Mouse (Mus musculus): ENCODE measurements at regions not wholly inside any gene's neighbourhood (a gene's known extent, or its start where the extent isn't known, plus 50 kb on each side); places are given as distances from the start of the nearest gene placed in this dataset.

- ATAC-seq (ENCODE audit: insufficient number of reproducible peaks, low FRiP score, low TSS enrichment, low read depth) (no peak), DNase-seq (ENCODE audit: low spot score) (no peak)
These were observed 63.3 kb upstream of the Adtrp start for GRCm38 (mm10) chr13:41910736-41911135.

GRCm38 (mm10) chr13:41910236-41910635 lies 62.8 kb upstream of the Adtrp start:
- no peaks in the 10 kb centered on the region for H3K27me3 ChIP-seq (ENCODE audit: control insufficient read depth, insufficient read depth, low read length)
- no peak overlapping the region for H3K9ac ChIP-seq (ENCODE audit: low read length)
- H3K27ac ChIP-seq (replicated peaks; ENCODE audit: low read depth, low read length) = no peak overlapping the region
- no peak overlapping the region for H3K4me3 ChIP-seq (ENCODE audit: low read depth, low read length)
- H3K4me2 ChIP-seq (ENCODE audit: low read depth, severe bottlenecking) = no peak overlapping the region
- no peaks in the 10 kb centered on the region for H3K9me3 ChIP-seq (ENCODE audit: control insufficient read depth, low read length)
- ATAC-seq (ENCODE audit: insufficient number of reproducible peaks, low FRiP score, low TSS enrichment, low read depth) (no peak), DNase-seq (ENCODE audit: low spot score) (no peak)
- H3K4me1 ChIP-seq (ENCODE audit: control insufficient read depth, insufficient read depth, low read length) = no peaks in the 10 kb centered on the region
- WGBS = 90% methylated on average over 10 of the region's 10 CpGs
- no peaks in the 10 kb centered on the region for H3K36me3 ChIP-seq (ENCODE audit: control insufficient read depth, insufficient read depth, low read length)

More at GRCm38 (mm10) chr13:41910736-41911135, 63.3 kb upstream of the Adtrp start:
- no peaks in the 10 kb centered on the region for H3K9me3 ChIP-seq (ENCODE audit: control insufficient read depth, low read length)
- 72% methylated on average over 3 of the region's 3 CpGs for WGBS
- H3K4me1 ChIP-seq (ENCODE audit: control insufficient read depth, insufficient read depth, low read length) = no peaks in the 10 kb centered on the region
- no peak overlapping the region for H3K27ac ChIP-seq (replicated peaks; ENCODE audit: low read depth, low read length)
- no peak overlapping the region for H3K9ac ChIP-seq (ENCODE audit: low read length)
- no peak overlapping the region for H3K4me3 ChIP-seq (ENCODE audit: low read depth, low read length)
- H3K4me2 ChIP-seq (ENCODE audit: low read depth, severe bottlenecking) = no peak overlapping the region
- H3K36me3 ChIP-seq (ENCODE audit: control insufficient read depth, insufficient read depth, low read length) = no peaks in the 10 kb centered on the region
- H3K27me3 ChIP-seq (ENCODE audit: control insufficient read depth, insufficient read depth, low read length) = no peaks in the 10 kb centered on the region

GRCm38 (mm10) chr13:41907027-41907426 lies 59.5 kb upstream of the Adtrp start:
- no peak overlapping the region for H3K27ac ChIP-seq (replicated peaks; ENCODE audit: low read depth, low read length)
- H3K27me3 ChIP-seq (ENCODE audit: control insufficient read depth, insufficient read depth, low read length) = no peaks in the 10 kb centered on the region
- DNase-seq (ENCODE audit: low spot score) = no peak
- no peak for ATAC-seq (ENCODE audit: insufficient number of reproducible peaks, low FRiP score, low TSS enrichment, low read depth)
- H3K9me3 ChIP-seq (ENCODE audit: control insufficient read depth, low read length) = no peaks in the 10 kb centered on the region
- H3K9ac ChIP-seq (ENCODE audit: low read length) = no peak overlapping the region
- WGBS = 96% methylated on average over 2 of the region's 2 CpGs
- H3K4me2 ChIP-seq (ENCODE audit: low read depth, severe bottlenecking) = no peak overlapping the region
- H3K36me3 ChIP-seq (ENCODE audit: control insufficient read depth, insufficient read depth, low read length) = no peaks in the 10 kb centered on the region
- no peak overlapping the region for H3K4me3 ChIP-seq (ENCODE audit: low read depth, low read length)
- H3K4me1 ChIP-seq (ENCODE audit: control insufficient read depth, insufficient read depth, low read length) = no peaks in the 10 kb centered on the region

- no peak overlapping the region for H3K4me2 ChIP-seq (ENCODE audit: low read depth, severe bottlenecking)
- no peaks in the 10 kb centered on the region for H3K36me3 ChIP-seq (ENCODE audit: control insufficient read depth, insufficient read depth, low read length)
- H3K27me3 ChIP-seq (ENCODE audit: control insufficient read depth, insufficient read depth, low read length) = no peaks in the 10 kb centered on the region
- no peak overlapping the region for H3K4me3 ChIP-seq (ENCODE audit: low read depth, low read length)
- ATAC-seq (ENCODE audit: insufficient number of reproducible peaks, low FRiP score, low TSS enrichment, low read depth) (no peak), DNase-seq (ENCODE audit: low spot score) (no peak)
- H3K9ac ChIP-seq (ENCODE audit: low read length) = no peak overlapping the region
- H3K27ac ChIP-seq (replicated peaks; ENCODE audit: low read depth, low read length) = no peak overlapping the region
- no peaks in the 10 kb centered on the region for H3K4me1 ChIP-seq (ENCODE audit: control insufficient read depth, insufficient read depth, low read length)
- H3K9me3 ChIP-seq (ENCODE audit: control insufficient read depth, low read length) = no peaks in the 10 kb centered on the region
These were observed 55.8 kb upstream of the Adtrp start for GRCm38 (mm10) chr13:41903286-41903685.

GRCm38 (mm10) chr13:41899837-41900463 lies 52.5 kb upstream of the Adtrp start:
- Histone ChIP-seq H3K27ac (replicated peaks; ENCODE audit: low read depth, low read length) (no peak overlapping the region), H3K36me3 (ENCODE audit: control insufficient read depth, insufficient read depth, low read length) (no peaks in the 10 kb centered on the region), H3K27me3 (ENCODE audit: control insufficient read depth, insufficient read depth, low read length) (no peaks in the 10 kb centered on the region), H3K4me2 (ENCODE audit: low read depth, severe bottlenecking) (no peak overlapping the region), H3K4me3 (ENCODE audit: low read depth, low read length) (no peak overlapping the region), H3K4me1 (ENCODE audit: control insufficient read depth, insufficient read depth, low read length) (no peaks in the 10 kb centered on the region), H3K9me3 (ENCODE audit: control insufficient read depth, low read length) (no peaks in the 10 kb centered on the region), H3K9ac (ENCODE audit: low read length) (no peak overlapping the region)
- DNase-seq (ENCODE audit: low spot score) (no peak), ATAC-seq (ENCODE audit: insufficient number of reproducible peaks, low FRiP score, low TSS enrichment, low read depth) (no peak)
- 87% methylated on average over 13 of the region's 13 CpGs for WGBS

- no peak overlapping the region for H3K27ac ChIP-seq (replicated peaks; ENCODE audit: low read depth, low read length)
- H3K4me3 ChIP-seq (ENCODE audit: low read depth, low read length) = no peak overlapping the region
- no peaks in the 10 kb centered on the region for H3K36me3 ChIP-seq (ENCODE audit: control insufficient read depth, insufficient read depth, low read length)
- no peak for DNase-seq (ENCODE audit: low spot score)
- H3K4me1 ChIP-seq (ENCODE audit: control insufficient read depth, insufficient read depth, low read length) = no peaks in the 10 kb centered on the region
- H3K9ac ChIP-seq (ENCODE audit: low read length) = no peak overlapping the region
- H3K9me3 ChIP-seq (ENCODE audit: control insufficient read depth, low read length) = no peaks in the 10 kb centered on the region
- H3K27me3 ChIP-seq (ENCODE audit: control insufficient read depth, insufficient read depth, low read length) = no peaks in the 10 kb centered on the region
- no peak for ATAC-seq (ENCODE audit: insufficient number of reproducible peaks, low FRiP score, low TSS enrichment, low read depth)
- WGBS = 76% methylated on average over 7 of the region's 7 CpGs
- H3K4me2 ChIP-seq (ENCODE audit: low read depth, severe bottlenecking) = no peak overlapping the region
These were observed 51.8 kb upstream of the Adtrp start for GRCm38 (mm10) chr13:41899281-41899680.

GRCm38 (mm10) chr13:41897481-41898317 lies 50.2 kb upstream of the Adtrp start:
- H3K27me3 ChIP-seq (ENCODE audit: control insufficient read depth, insufficient read depth, low read length) = no peaks in the 10 kb centered on the region
- ATAC-seq (ENCODE audit: insufficient number of reproducible peaks, low FRiP score, low TSS enrichment, low read depth) (no peak), DNase-seq (ENCODE audit: low spot score) (no peak)
- H3K27ac ChIP-seq (replicated peaks; ENCODE audit: low read depth, low read length) = no peak overlapping the region
- H3K4me2 ChIP-seq (ENCODE audit: low read depth, severe bottlenecking) = no peak overlapping the region
- H3K9ac ChIP-seq (ENCODE audit: low read length) = no peak overlapping the region
- no peaks in the 10 kb centered on the region for H3K4me1 ChIP-seq (ENCODE audit: control insufficient read depth, insufficient read depth, low read length)
- 92% methylated on average over 8 of the region's 8 CpGs for WGBS
- H3K4me3 ChIP-seq (ENCODE audit: low read depth, low read length) = no peak overlapping the region
- no peaks in the 10 kb centered on the region for H3K9me3 ChIP-seq (ENCODE audit: control insufficient read depth, low read length)
- no peaks in the 10 kb centered on the region for H3K36me3 ChIP-seq (ENCODE audit: control insufficient read depth, insufficient read depth, low read length)
